Mouse (Mus musculus): ENCODE measurements around the gene Ppm1l. TPM values are rescaled to one million over a fixed set of nuclear protein-coding genes. Genes with fewer than 3 reads are reported as not detected.
A peak's percentile ranks its signal among the peaks of the same experiment; 100 is the strongest.

The Ppm1l gene
- polyA plus RNA-seq, 1 experiment from 2014 or later, result 17.0 TPM

DNA sequence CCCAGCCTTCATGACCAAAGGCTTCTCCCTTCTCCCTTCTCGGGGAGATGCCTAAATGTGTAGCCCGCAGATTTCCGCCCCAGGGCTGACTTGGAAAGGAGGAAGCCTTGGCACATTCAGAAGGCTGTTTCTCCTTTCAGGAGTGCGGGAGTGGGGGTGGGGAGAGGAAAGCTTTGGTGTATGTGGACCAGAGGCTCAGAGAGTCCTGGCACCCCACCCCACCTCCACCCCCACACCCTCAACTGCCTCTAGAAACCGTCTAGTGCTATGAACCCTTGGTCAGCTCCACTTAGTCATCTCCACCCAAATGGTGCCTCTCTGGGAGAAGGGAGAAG lies 282.5 kb downstream of the Ppm1l start:
- peak overlapping the region; percentile 82 for H3K4me2 ChIP-seq
- H3K9ac ChIP-seq (ENCODE audit: low read length), result peak overlapping the region; percentile 77
- no peak overlapping the region for H3K27ac ChIP-seq (ENCODE audit: low read depth, low read length)
- DNase-seq (ENCODE audit: low spot score, missing footprints), result no peak
- no peaks in the 10 kb centered on the region for H3K36me3 ChIP-seq (ENCODE audit: control insufficient read depth, insufficient read depth, low read length)
- H3K4me1 ChIP-seq (ENCODE audit: control insufficient read depth, insufficient read depth, low read length), result peaks cover 14% of the 10 kb centered on the region
- H3K27me3 ChIP-seq (ENCODE audit: control insufficient read depth, insufficient read depth, low read length), result no peaks in the 10 kb centered on the region; the same call in 1 of the 2 replicates
- peak overlapping the region; percentile 78 for H3K4me3 ChIP-seq (ENCODE audit: low read depth, low read length)
- H3K9me3 ChIP-seq (ENCODE audit: control insufficient read depth, low read length), result no peaks in the 10 kb centered on the region
- no peak; the same call in 1 of the 2 replicates for ATAC-seq (ENCODE audit: low FRiP score)
- WGBS, result 18% methylated on average over 5 of the region's 5 CpGs

DNA sequence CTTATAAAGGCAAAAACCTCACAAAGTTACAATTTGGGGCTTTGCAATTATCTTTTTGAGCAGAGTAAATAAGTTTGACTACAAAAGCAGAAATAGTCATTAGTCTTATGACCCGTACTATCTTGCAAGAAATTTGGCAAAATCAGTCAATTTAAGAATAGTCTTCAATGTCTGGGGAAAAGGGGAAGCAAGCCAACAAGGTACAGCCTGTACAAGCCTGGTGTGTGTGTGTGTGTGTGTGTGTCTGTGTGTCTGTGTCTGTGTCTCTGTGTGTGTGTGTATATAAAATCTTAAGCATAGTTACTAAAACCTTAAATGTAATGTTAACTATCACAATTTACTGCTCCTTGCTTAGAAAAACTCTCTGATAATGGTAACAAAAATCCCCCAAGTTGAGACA lies 290.3 kb downstream of the Ppm1l start:
- Histone ChIP-seq H3K4me2 (no peak overlapping the region), H3K27ac (ENCODE audit: low read depth, low read length) (no peak overlapping the region), H3K4me3 (ENCODE audit: low read depth, low read length) (no peak overlapping the region), H3K27me3 (ENCODE audit: control insufficient read depth, insufficient read depth, low read length) (no peaks in the 10 kb centered on the region), H3K9me3 (ENCODE audit: control insufficient read depth, low read length) (no peaks in the 10 kb centered on the region), H3K36me3 (ENCODE audit: control insufficient read depth, insufficient read depth, low read length) (no peaks in the 10 kb centered on the region), H3K4me1 (ENCODE audit: control insufficient read depth, insufficient read depth, low read length) (peaks cover 5% of the 10 kb centered on the region), H3K9ac (ENCODE audit: low read length) (no peak overlapping the region)
- DNase-seq (ENCODE audit: low spot score, missing footprints), result no peak
- WGBS, result 87% methylated on average over 1 of the region's 1 CpGs
- no peak for ATAC-seq (ENCODE audit: low FRiP score)

DNA sequence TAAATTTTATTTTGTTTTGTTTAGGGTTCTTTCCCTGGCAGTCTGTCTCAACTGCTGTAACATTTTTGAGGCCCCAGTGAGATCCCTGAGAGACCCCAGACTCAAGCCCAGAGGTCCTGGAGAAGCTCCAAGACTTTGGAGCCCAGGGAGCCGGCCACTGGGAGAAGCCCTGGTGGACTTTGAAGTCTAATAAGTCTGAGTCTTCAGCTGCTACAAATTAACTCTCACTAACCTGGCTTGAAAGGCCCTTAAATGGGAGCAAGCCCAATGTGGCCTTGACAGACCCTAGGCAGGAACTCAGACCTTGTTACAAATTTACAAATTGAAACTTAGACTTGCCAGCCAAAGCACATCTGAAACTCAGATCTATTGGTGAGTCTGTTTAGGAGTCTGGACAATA lies 290.8 kb downstream of the Ppm1l start:
- WGBS, result 71% methylated on average over 1 of the region's 1 CpGs
- Histone ChIP-seq H3K9ac (ENCODE audit: low read length) (no peak overlapping the region), H3K27ac (ENCODE audit: low read depth, low read length) (no peak overlapping the region), H3K4me2 (no peak overlapping the region), H3K27me3 (ENCODE audit: control insufficient read depth, insufficient read depth, low read length) (no peaks in the 10 kb centered on the region), H3K36me3 (ENCODE audit: control insufficient read depth, insufficient read depth, low read length) (no peaks in the 10 kb centered on the region), H3K9me3 (ENCODE audit: control insufficient read depth, low read length) (no peaks in the 10 kb centered on the region), H3K4me3 (ENCODE audit: low read depth, low read length) (no peak overlapping the region), H3K4me1 (ENCODE audit: control insufficient read depth, insufficient read depth, low read length) (no peaks in the 10 kb centered on the region; the same call in 1 of the 2 replicates)
- no peak for ATAC-seq (ENCODE audit: low FRiP score)
- no peak for DNase-seq (ENCODE audit: low spot score, missing footprints)

DNA sequence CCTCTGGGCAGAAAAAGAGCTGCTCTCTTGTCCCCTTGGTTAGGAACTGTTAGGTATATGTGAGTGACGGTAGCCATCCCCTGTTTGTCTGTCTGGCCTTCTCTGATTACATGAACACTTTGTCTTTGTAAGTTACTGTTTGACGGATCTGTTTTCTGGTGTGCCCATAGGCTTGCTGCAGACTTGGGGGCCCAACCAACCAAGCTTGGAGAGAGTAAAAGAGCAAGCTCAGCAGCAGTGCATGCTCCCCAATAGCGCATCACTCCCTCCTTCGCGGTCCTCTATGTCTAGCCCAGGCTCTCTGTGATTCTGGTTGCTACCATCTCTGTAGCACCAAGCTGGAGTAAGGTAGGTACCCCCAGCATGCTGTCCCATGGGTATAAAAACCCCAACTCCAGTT lies 291.2 kb downstream of the Ppm1l start:
- H3K36me3 ChIP-seq (ENCODE audit: control insufficient read depth, insufficient read depth, low read length), result no peaks in the 10 kb centered on the region
- no peaks in the 10 kb centered on the region for H3K9me3 ChIP-seq (ENCODE audit: control insufficient read depth, low read length)
- no peak overlapping the region for H3K4me2 ChIP-seq
- ATAC-seq (ENCODE audit: low FRiP score), result no peak
- H3K27me3 ChIP-seq (ENCODE audit: control insufficient read depth, insufficient read depth, low read length), result no peaks in the 10 kb centered on the region
- 94% methylated on average over 5 of the region's 5 CpGs for WGBS
- no peak overlapping the region for H3K4me3 ChIP-seq (ENCODE audit: low read depth, low read length)
- H3K27ac ChIP-seq (ENCODE audit: low read depth, low read length), result no peak overlapping the region
- H3K9ac ChIP-seq (ENCODE audit: low read length), result no peak overlapping the region
- DNase-seq (ENCODE audit: low spot score, missing footprints), result no peak
- no peaks in the 10 kb centered on the region for H3K4me1 ChIP-seq (ENCODE audit: control insufficient read depth, insufficient read depth, low read length)

Other genes with a start within 250 kb of the Ppm1l start
- gene Kpna4, start 189.7 kb upstream of the Ppm1l start, polyA plus RNA-seq (2014; fragmentation: Nextera tagmentation; extraction: Ambion mirVana), result 51.5 and 52.8 TPM in 2 replicates
- gene Arl14, start 94.4 kb upstream of the Ppm1l start, polyA plus RNA-seq (2014; fragmentation: Nextera tagmentation; extraction: Ambion mirVana), result not detected in 2 replicates